Mouse (Mus musculus): Measurements from ENCODE around the gene Asb7. TPM values are rescaled to one million over a fixed set of nuclear protein-coding genes. Genes with fewer than 3 reads are reported as not detected.

Asb7 gene
- polyA plus RNA-seq, 1 experiment from 2014 or later: 17.3 TPM

GRCm38 (mm10) chr7:66600622-66601610 lies 88.5 kb downstream of the Asb7 start:
- WGBS: 67% methylated on average over 12 of the region's 12 CpGs
- no peak overlapping the region for H3K9ac ChIP-seq
- H3K27ac ChIP-seq (replicated peaks): no peak overlapping the region
- no peaks in the 10 kb centered on the region for H3K36me3 ChIP-seq
- H3K27me3 ChIP-seq: no peaks in the 10 kb centered on the region
- no peaks in the 10 kb centered on the region for H3K9me3 ChIP-seq (replicated peaks)
- no peaks in the 10 kb centered on the region for H3K4me1 ChIP-seq
- no peak overlapping the region for H3K4me2 ChIP-seq (replicated peaks)
- H3K4me3 ChIP-seq (replicated peaks): no peak overlapping the region
- no peak for ATAC-seq (ENCODE audit: insufficient number of reproducible peaks, low FRiP score, low TSS enrichment, low read depth)

GRCm38 (mm10) chr7:66600126-66600525 lies 89.3 kb downstream of the Asb7 start:
- no peaks in the 10 kb centered on the region for H3K4me1 ChIP-seq
- H3K36me3 ChIP-seq: no peaks in the 10 kb centered on the region
- no peaks in the 10 kb centered on the region for H3K9me3 ChIP-seq (replicated peaks)
- no peak overlapping the region for H3K27ac ChIP-seq (replicated peaks)
- 84% methylated on average over 3 of the region's 3 CpGs for WGBS
- no peak overlapping the region for H3K4me2 ChIP-seq (replicated peaks)
- H3K9ac ChIP-seq: no peak overlapping the region
- no peak for ATAC-seq (ENCODE audit: insufficient number of reproducible peaks, low FRiP score, low TSS enrichment, low read depth)
- H3K4me3 ChIP-seq (replicated peaks): no peak overlapping the region
- H3K27me3 ChIP-seq: no peaks in the 10 kb centered on the region

- H3K4me3 ChIP-seq (replicated peaks): no peak overlapping the region
- no peaks in the 10 kb centered on the region for H3K27me3 ChIP-seq
- WGBS: 86% methylated on average over 3 of the region's 3 CpGs
- no peaks in the 10 kb centered on the region for H3K4me1 ChIP-seq
- no peaks in the 10 kb centered on the region for H3K36me3 ChIP-seq
- no peak overlapping the region for H3K27ac ChIP-seq (replicated peaks)
- ATAC-seq (ENCODE audit: insufficient number of reproducible peaks, low FRiP score, low TSS enrichment, low read depth): no peak
- no peak overlapping the region for H3K9ac ChIP-seq
- no peak overlapping the region for H3K4me2 ChIP-seq (replicated peaks)
- H3K9me3 ChIP-seq (replicated peaks): no peaks in the 10 kb centered on the region
Observed at GRCm38 (mm10) chr7:66597900-66598299, 91.5 kb downstream of the Asb7 start.

Other genes with a start within 250 kb of the Asb7 start
- 18.8 and 24.1 TPM in 2 replicates for gene Lins1, start 293 bp upstream of the Asb7 start, polyA plus RNA-seq (2015; fragmentation: Nextera tagmentation; extraction: Ambion mirVana)
- gene Cers3, start 53.9 kb upstream of the Asb7 start, polyA plus RNA-seq (2015; fragmentation: Nextera tagmentation; extraction: Ambion mirVana): 14.8 and 15.2 TPM in 2 replicates
- gene Adamts17, start 150.1 kb upstream of the Asb7 start, polyA plus RNA-seq (2015; fragmentation: Nextera tagmentation; extraction: Ambion mirVana): 12.7 and 17.4 TPM in 2 replicates

Data from embryonic facial prominence, embryonic 15.5 days (tissue).